Mouse (Mus musculus) liver, embryonic 15.5 days (tissue): ENCODE measurements around the gene Pfdn4. TPM values are rescaled to one million over a fixed set of nuclear protein-coding genes. Genes with fewer than 3 reads are reported as not detected.

ENCODE experiments used
- ATAC-seq: fragments of 200-750 bp; cut with Nextera tagmentation; 2 replicates; pipeline ENCODE4 v1.8.0; 2017; ENCODE audit warnings: moderate number of reproducible peaks, mild to moderate bottlenecking, moderate library complexity; ENCODE audit not compliant: insufficient read depth
- H3K27ac ChIP-seq: fragments of 300-500 bp; sonication (generic); replicated peaks from 2 replicates; pipeline ENCODE4 v1.5.1; 2015; ENCODE audit warnings: mild to moderate bottlenecking, inconsistent platforms
- H3K27me3 ChIP-seq: fragments of 300-500 bp; sonication (generic); 2 replicates; pipeline ENCODE4 v1.6.1; 2015; ENCODE audit warnings: mild to moderate bottlenecking, inconsistent platforms
- H3K36me3 ChIP-seq: fragments of 300-500 bp; sonication (generic); replicated peaks from 2 replicates; pipeline ENCODE4 v1.6.1; 2015; ENCODE audit warnings: moderate library complexity, mild to moderate bottlenecking, inconsistent platforms
- H3K4me1 ChIP-seq: fragments of 300-500 bp; sonication (generic); replicated peaks from 2 replicates; pipeline ENCODE4 v1.6.1; 2015; ENCODE audit warnings: inconsistent platforms
- H3K4me2 ChIP-seq: fragments of 300-500 bp; sonication (generic); 2 replicates; pipeline ENCODE4 v1.6.1; 2015; ENCODE audit warnings: moderate library complexity, mild to moderate bottlenecking, inconsistent platforms
- H3K4me3 ChIP-seq: fragments of 300-500 bp; sonication (generic); replicated peaks from 2 replicates; pipeline ENCODE4 v1.5.1; 2015; ENCODE audit warnings: mild to moderate bottlenecking, inconsistent platforms
- H3K9ac ChIP-seq: fragments of 300-500 bp; sonication (generic); 2 replicates; pipeline ENCODE4 v1.6.1; 2015; ENCODE audit warnings: moderate library complexity, mild to moderate bottlenecking, inconsistent platforms
- H3K9me3 ChIP-seq: fragments of 300-500 bp; sonication (generic); replicated peaks from 2 replicates; pipeline ENCODE4 v1.6.1; 2016; ENCODE audit warnings: inconsistent platforms
- WGBS: fragments of 180-500 bp; shearing (Covaris S2); methylation state at CpG from one replicate; pipeline ENCODE4 v1.1.7; 2015; ENCODE audit warnings: mixed read lengths; ENCODE audit not compliant: insufficient replicate concordance; 5-methylcytosine and 5-hydroxymethylcytosine counted together
- polyA plus RNA-seq: library from polyadenylated mRNA; unstranded; fragments of >200 nt; fragmentation: Nextera tagmentation; extraction: Ambion mirVana; gene quantifications from 2 replicates; pipeline ENCODE4 v1.2.1, GENCODE M21; 2015

Pfdn4 gene
- polyA plus RNA-seq, 1 experiment from 2014 or later: 29.2 TPM

DNA sequence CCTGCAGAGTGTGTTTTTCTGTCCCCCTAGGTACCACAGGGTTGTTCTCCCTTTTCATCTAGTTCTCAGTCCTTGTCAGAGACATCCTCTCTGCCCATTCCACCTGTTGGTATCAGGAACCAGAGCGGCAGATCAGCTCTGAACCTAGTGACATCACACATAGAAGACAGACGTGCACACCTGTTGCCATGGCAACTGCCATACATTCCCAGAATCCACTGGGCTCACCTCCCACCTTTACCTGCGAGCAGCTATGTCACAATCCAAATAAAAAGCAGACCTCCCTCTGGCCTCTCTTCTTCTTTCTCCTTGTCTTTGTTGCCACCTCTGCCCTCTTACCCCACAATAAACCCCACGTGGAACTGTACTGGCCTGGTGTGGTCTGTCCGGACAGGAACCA lies 25.6 kb upstream of the Pfdn4 start:
- Histone ChIP-seq H3K27ac (no peak overlapping the region), H3K4me3 (no peak overlapping the region), H3K27me3 (no peaks in the 10 kb centered on the region; the same call in 1 of the 2 replicates), H3K9ac (no peak overlapping the region), H3K4me1 (0 out of 2 replicates have a peak, but pooled peaks cover 3% of the 10 kb centered on the region), H3K4me2 (no peak overlapping the region), H3K9me3 (no peaks in the 10 kb centered on the region), H3K36me3 (no peaks in the 10 kb centered on the region)
- ATAC-seq: no peak
- 49% methylated on average over 5 of the region's 5 CpGs for WGBS

DNA sequence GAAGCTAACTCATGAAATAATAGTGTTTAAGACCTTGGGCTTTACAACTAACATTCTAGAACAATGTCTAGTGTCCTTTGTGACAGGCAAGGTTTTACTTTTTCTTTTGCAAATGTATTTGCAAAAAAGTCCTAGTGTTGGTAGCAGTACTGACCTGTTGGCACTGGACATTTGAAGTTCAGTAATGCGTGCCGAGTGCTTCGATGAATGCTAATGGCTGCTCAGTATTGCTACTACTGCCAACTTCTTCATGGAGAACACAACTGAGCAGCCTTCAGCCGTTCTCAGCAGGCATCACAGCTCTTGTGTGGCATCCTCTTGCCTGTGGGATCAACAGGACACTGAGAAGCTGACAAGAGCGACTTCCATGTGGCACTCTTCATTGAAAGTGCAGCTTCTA lies 22.1 kb upstream of the Pfdn4 start:
- 80% methylated on average over 5 of the region's 5 CpGs for WGBS
- 0 out of 2 replicates have a peak, but pooled peaks cover 3% of the 10 kb centered on the region for H3K4me1 ChIP-seq
- no peak overlapping the region for H3K9ac ChIP-seq
- no peaks in the 10 kb centered on the region for H3K9me3 ChIP-seq
- H3K36me3 ChIP-seq: no peaks in the 10 kb centered on the region
- no peak overlapping the region for H3K4me2 ChIP-seq
- no peak overlapping the region for H3K27ac ChIP-seq
- H3K4me3 ChIP-seq: no peak overlapping the region
- ATAC-seq: no peak
- no peaks in the 10 kb centered on the region; the same call in 1 of the 2 replicates for H3K27me3 ChIP-seq

DNA sequence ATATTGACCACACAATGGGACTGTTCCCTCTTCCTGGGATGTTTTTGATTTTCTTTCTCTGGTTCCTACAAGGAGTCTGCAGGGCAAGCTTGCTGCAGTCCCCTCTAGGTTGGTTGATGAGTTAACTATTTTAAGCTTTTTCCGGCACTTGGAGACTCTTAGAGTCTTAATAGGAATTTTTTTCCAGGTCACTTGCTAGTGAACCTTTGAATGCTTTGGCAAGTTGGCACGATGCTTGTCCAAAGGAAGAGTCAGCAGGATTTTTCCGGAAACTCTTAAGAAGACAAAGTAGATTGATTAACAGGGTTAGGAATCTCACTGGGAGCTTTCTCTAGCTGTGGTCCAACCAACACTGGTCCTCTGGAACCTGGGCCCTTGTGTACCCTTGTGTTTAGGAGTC lies 21.1 kb upstream of the Pfdn4 start:
- Histone ChIP-seq H3K4me3 (no peak overlapping the region), H3K27me3 (no peaks in the 10 kb centered on the region; the same call in 1 of the 2 replicates), H3K27ac (no peak overlapping the region), H3K9ac (no peak overlapping the region), H3K4me2 (no peak overlapping the region), H3K9me3 (no peaks in the 10 kb centered on the region), H3K4me1 (no peaks in the 10 kb centered on the region), H3K36me3 (no peaks in the 10 kb centered on the region)
- no peak for ATAC-seq
- 67% methylated on average over 3 of the region's 3 CpGs for WGBS

DNA sequence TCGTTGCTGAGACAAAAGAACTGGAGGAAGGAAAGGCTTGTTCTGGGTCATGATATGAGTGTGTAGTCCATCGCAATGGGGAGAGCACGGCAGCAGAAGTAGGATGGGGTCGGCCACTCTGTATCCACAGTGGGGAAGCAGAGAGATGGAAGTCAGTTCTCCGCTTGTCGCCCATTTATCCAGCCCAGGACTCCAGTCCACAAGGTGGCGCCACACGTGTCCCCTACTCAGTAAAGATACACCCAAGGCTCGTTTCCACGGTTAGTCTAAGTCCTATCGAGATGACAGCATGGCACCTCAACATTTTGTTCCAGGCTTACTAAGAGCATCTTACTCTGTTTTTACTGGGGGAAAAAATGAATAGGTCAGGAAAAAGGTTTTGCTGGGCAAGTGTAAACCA lies 20.0 kb upstream of the Pfdn4 start:
- Histone ChIP-seq H3K9me3 (no peaks in the 10 kb centered on the region), H3K27ac (no peak overlapping the region), H3K4me3 (no peak overlapping the region), H3K4me1 (no peaks in the 10 kb centered on the region), H3K36me3 (no peaks in the 10 kb centered on the region), H3K4me2 (no peak overlapping the region), H3K9ac (no peak overlapping the region), H3K27me3 (no peaks in the 10 kb centered on the region)
- 55% methylated on average over 11 of the region's 11 CpGs for WGBS
- no peak for ATAC-seq

DNA sequence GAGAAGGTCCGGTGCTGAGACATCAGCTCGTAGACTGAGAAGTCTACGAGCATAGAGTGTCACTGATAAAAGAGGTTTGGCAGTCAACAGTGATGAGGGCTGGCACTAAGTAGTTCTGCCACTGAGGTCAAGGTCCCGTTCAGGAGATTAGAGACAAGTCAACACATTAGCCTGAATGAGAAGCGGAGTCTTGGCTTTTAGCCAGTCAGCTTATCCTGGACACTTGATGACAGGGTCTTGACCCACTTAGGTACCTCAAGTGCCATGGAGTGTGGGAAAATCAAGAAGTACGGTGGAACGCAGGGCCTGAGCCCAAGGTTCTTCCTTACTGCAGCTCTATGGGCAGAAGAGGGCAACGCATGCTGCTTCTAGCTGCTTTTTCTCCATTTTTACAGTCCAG lies 19.6 kb upstream of the Pfdn4 start:
- Histone ChIP-seq H3K36me3 (no peaks in the 10 kb centered on the region), H3K4me3 (no peak overlapping the region), H3K4me2 (no peak overlapping the region), H3K27me3 (no peaks in the 10 kb centered on the region), H3K27ac (no peak overlapping the region), H3K9me3 (no peaks in the 10 kb centered on the region), H3K4me1 (no peaks in the 10 kb centered on the region), H3K9ac (no peak overlapping the region)
- 72% methylated on average over 8 of the region's 8 CpGs for WGBS
- no peak for ATAC-seq

DNA sequence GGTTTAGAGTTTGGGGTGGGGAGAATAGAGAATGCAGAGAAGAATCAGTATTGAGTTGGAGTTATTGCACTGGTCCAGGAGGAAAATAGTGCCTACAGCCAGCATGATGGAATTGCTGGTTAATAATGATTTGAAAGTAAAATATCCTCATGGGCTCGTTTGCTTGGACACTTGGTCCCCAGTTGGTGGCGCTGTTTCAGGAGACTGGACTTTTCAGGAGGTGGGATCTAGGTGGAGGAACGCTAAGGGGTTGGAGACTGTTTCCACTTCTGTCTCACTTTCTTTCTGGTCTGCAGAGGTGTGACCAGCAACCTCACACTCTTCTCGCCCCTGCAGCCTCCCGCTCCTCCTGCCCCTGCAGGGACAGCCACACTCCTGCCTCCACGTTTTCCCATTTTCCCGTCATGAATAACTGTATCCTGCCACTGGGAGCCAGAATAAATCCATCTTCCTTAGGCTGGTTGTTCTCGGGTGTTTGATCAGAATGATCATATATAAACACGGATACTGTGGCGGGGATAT lies 14.1 kb upstream of the Pfdn4 start:
- peaks cover 4% of the 10 kb centered on the region; the same call in 1 of the 2 replicates for H3K27me3 ChIP-seq
- H3K36me3 ChIP-seq: no peaks in the 10 kb centered on the region
- 53% methylated on average over 10 of the region's 10 CpGs for WGBS
- H3K27ac ChIP-seq: no peak overlapping the region
- no peaks in the 10 kb centered on the region for H3K4me1 ChIP-seq
- H3K4me3 ChIP-seq: no peak overlapping the region
- no peak for ATAC-seq
- no peaks in the 10 kb centered on the region for H3K9me3 ChIP-seq
- H3K9ac ChIP-seq: no peak overlapping the region
- H3K4me2 ChIP-seq: no peak overlapping the region

DNA sequence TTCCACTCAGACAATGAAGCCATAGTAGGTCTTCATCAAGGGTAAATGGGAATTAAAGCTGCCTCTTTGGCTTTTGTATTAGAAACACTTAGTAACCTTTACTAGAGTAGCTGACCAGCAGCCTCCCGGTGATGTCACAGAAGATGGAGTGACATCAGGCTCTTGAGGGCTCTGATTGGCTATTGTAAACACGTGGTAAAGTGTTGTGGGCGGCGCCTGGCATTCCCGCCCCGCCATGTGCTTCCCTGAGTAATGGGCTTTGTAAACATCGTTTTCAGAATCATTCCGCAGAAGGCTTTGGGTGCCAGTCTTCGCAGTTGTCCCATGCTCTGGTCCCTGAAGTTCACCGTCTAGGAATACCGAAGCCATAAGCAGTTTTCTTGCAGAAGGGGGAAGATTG lies 12.3 kb upstream of the Pfdn4 start:
- Histone ChIP-seq H3K9me3 (no peaks in the 10 kb centered on the region), H3K4me3 (no peak overlapping the region), H3K4me1 (no peaks in the 10 kb centered on the region), H3K9ac (no peak overlapping the region), H3K27me3 (peaks cover 4% of the 10 kb centered on the region; the same call in 1 of the 2 replicates), H3K36me3 (no peaks in the 10 kb centered on the region), H3K4me2 (no peak overlapping the region), H3K27ac (no peak overlapping the region)
- ATAC-seq: no peak
- 55% methylated on average over 11 of the region's 11 CpGs for WGBS

DNA sequence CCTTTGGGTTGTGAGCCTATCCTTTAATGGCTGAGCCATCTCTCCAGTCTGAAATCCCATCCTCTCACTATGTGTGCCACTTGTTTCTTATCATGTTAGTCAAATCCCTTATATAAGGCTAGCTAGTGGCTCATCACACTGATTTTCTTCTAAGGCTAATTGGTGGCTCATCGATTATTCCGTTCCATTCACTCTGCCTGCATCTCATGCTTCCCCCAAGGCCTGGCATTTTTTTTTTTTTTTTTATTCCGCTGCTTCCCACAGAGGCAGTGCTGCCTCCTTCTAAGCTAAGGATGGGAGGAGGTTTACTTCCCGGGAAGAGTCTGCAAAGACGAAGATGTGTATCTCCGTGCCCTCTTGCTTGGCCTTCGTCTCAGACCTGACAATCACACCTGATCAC lies 9.0 kb upstream of the Pfdn4 start:
- Histone ChIP-seq H3K4me1 (no peaks in the 10 kb centered on the region), H3K4me3 (no peak overlapping the region), H3K9me3 (no peaks in the 10 kb centered on the region), H3K36me3 (no peaks in the 10 kb centered on the region), H3K9ac (no peak overlapping the region), H3K27ac (no peak overlapping the region), H3K4me2 (no peak overlapping the region), H3K27me3 (peaks cover 4% of the 10 kb centered on the region; the same call in 1 of the 2 replicates)
- WGBS: 67% methylated on average over 7 of the region's 7 CpGs
- no peak for ATAC-seq

DNA sequence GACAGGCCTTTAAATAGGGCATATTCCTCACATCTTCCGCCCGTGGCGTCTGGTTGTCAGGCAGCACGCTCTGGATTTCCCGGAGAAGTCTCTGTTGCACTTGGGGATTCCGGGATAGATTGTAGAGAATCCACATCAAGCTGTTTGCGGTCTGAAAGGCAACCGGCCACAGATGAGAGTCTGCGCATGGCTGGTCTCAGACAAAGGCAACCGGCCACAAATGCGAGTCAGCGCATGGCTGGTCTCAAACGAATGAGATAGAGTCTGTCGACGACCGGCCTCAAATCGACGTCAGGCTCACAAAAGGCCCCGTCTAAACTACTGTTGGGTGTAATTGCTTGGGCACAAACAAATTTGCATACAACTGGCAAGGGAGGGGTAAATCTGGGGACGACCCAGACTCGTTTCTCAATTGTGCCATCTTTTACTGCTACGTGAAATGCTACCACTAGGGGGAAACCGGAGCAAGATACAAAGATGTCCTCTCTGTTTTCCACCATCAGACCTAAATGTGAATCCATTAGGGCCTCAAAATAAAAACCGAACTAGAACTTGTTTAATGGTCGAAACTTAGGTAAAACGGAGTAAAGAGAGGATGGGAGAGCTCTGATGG lies 8.2 kb upstream of the Pfdn4 start:
- peaks cover 9% of the 10 kb centered on the region for H3K27me3 ChIP-seq
- H3K4me1 ChIP-seq: no peaks in the 10 kb centered on the region
- H3K4me2 ChIP-seq: no peak overlapping the region
- no peak overlapping the region for H3K4me3 ChIP-seq
- no peaks in the 10 kb centered on the region for H3K36me3 ChIP-seq
- no peak for ATAC-seq
- no peak overlapping the region for H3K9ac ChIP-seq
- 54% methylated on average over 26 of the region's 26 CpGs for WGBS
- no peak overlapping the region for H3K27ac ChIP-seq
- H3K9me3 ChIP-seq: no peaks in the 10 kb centered on the region

DNA sequence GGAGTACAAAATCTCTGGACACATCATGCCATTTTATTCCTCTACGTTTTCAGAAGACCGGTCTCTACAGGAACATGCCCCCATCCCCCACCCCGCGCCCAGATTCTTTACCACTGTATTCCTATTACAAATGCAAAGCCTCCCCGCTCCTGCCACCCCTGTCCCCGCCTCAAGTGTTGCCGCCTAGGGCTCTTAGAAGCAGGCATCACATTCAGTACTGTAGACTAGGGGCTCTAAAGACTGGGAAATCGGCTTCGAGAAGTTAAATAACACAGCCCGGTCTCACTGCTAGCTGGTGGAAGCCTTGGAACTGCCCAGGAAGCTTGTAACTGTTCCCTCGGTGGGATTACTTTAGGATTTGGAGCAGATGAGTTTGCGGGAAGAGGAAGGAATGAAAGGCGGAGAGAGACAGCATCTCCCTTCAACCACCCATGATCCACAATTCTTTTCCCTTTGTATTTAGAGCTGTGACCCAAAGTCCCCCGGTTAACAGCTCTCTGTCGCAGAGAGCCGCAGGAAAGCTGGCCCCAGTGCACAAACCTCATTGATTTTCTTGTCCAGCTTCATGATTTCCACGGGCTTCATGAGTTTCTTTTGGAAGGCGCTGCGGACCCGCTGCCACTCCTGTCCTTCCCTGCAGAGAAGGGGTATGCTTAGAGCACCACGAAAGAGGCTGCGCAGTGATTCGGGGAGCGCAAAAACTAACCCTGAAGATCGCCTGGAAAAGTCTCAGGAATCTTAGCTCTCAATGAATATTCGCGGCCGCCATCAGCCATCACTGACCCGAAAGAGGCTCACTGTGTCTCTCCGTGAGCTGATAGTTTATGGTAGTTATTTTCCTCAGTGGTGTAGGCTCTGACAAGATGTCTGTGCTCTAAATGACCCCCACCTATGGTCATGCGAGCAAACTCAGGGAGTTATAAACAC lies 1.2 kb upstream of the Pfdn4 start:
- WGBS: 6% methylated on average over 31 of the region's 31 CpGs
- ATAC-seq: no peak
- no peaks in the 10 kb centered on the region for H3K9me3 ChIP-seq
- H3K9ac ChIP-seq: no peak overlapping the region
- H3K4me3 ChIP-seq: no peak overlapping the region
- H3K27me3 ChIP-seq: peaks cover 65% of the 10 kb centered on the region
- no peak overlapping the region for H3K4me2 ChIP-seq
- H3K27ac ChIP-seq: no peak overlapping the region
- peaks cover 6% of the 10 kb centered on the region; the same call in 1 of the 2 replicates for H3K4me1 ChIP-seq
- no peaks in the 10 kb centered on the region for H3K36me3 ChIP-seq

DNA sequence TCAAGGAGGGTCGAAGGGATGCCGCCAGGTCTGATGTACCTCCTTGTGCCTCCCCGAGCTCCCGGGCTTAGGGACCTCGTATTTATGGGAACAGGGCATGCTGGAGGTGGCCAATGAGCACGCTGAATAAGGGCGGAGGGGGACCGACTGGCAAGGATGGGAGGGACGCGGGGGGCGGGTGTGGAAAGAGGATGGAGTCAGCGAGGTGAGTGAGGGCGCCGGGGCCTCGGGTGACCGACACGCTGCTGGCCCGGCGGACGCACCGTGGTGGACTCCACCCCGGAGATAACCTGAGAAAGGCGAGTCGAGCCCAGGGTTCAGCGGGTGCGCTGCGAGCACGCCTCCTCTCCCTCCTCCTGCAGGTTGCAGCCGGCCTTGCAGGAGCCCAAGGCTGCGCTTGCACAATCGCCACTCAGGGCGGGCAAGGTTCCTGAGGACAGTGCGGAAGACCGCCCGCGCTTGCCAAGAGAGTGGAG lies 901 bp downstream of the Pfdn4 start, which contains the start of gene Cyp24a1:
TSS of gene Cyp24a1 (minus strand) at position 55 of the 476 bp plus-strand sequence.
- Histone ChIP-seq H3K9ac (no peak within 1 kb of the TSS), H3K4me3 (no peak within 1 kb of the TSS), H3K27ac (no peak within 1 kb of the TSS), H3K4me2 (peak within 1 kb of the TSS; percentile 13; the same call in 1 of the 2 replicates), H3K4me1 (peaks cover 6% of the 10 kb centered on the region; the same call in 1 of the 2 replicates), H3K27me3 (peaks cover 65% of the 10 kb centered on the region), H3K36me3 (no peaks in the 10 kb centered on the region), H3K9me3 (no peaks in the 10 kb centered on the region)
- WGBS: under 1% methylated on average over 35 of the region's 36 CpGs
- no peak for ATAC-seq
